Mouse (Mus musculus): ENCODE results near the gene Tmem117.

Tmem117 gene

DNA sequence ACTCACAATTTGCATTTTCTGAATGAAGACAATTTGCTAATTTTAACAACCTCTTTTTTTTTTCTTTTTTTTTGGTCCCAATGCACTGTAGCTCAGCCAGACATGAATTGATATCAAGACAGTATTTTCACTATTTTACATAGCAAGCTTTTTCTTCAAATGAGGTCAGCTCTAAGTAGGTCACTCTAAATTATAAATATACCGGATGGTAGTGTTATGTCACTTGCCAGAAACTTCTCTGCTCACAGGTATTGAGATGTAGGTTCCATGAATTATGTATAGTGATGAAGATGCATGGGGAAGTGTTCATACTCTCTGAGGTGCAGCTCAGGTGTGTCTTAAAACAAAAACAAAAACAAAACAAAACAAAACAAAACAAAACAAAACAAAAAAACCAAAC lies 264.2 kb downstream of the Tmem117 start:
- no peak for DNase-seq (ENCODE audit: low read depth)

DNA sequence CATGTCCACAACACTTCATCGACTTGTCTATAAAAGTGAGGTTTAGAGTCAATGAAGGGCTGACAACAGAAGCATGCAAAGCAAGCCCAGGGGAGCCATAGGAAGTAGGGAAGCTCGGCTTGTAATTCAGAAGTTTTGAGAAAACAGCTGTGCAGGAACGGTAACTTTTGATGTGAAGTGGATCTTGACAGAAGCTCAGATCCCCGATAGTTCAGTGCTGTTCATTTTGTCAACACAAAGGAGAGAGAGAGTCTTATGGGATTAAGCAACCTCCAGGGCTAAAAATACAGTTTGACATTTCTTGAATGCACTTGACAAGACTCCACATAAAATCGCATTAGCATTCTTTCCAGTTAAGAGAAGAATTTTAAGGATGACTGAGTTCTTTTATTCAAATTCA lies 265.1 kb downstream of the Tmem117 start:
- DNase-seq (ENCODE audit: low read depth), result no peak

DNA sequence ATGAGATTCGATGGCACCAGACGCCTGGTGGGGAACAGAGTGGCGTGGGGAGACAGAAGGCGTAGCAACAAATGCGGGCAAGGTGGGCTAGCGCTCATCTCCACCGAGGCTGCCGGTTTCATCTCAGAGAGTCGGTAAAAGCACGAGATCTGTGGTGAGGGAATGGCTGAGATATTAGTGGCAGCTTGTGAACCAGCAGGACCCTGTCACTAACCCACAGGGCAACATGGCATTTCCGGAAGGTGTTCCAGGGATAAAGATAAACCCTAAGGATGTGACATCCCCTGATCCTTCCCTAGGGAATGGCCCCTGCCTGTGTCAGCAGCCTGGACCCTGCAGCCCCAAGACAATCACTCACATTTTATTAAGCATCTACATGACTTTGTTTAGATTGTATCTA lies 266.6 kb downstream of the Tmem117 start:
- no peak for DNase-seq (ENCODE audit: low read depth)

DNA sequence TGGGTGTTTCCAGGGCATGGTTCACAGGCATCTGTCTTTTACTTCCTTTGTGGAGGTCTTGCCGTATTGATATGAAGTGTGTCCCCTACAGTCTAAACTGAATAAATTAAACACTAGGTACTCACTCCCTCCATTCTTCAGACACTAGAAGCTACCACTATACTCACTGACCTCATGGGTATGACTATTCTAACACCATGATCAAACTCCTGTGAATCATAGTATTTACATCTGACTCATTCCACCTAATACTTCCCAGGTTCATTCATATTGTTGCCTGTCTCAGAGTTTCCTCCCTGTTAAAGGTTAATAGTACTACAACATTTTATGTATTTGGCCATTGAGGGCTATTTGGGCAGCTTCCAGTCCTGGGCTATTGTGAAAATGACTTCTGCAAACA lies 274.2 kb downstream of the Tmem117 start:
- DNase-seq (ENCODE audit: low read depth), result no peak

DNA sequence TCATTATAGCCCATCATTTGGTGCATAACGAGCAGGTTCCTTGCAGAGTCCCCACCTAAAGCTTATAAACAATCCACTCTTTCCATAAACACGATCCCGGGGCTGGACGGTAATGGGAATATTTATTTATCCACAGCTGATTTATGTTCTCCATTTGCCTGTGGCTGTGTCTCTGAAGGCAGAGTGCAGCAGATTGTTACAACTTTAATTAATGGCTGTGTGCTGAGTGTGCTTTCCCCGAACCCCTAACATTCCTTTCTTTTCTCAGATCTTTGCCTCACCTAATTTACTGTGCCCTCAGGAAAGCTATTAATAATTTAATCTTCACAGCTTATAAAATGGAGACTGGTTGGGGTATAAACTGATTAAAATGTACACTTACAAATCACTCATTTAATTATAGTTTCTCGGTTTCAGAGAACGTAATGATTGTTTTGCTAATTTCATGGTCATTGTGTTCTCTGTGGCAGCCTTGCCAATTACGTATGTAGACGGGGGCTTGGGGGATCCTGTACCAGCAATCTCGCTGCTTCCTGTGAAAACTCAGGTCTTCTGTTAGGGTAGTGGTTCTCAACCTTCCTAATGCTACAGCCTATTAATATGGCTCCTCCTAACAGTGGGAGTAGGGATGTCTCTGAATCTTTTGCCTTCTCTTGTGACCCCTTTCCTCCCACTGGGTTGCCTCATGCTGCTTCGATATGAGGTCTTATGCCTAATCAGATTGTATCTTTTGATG lies 275.8 kb downstream of the Tmem117 start:
- DNase-seq (ENCODE audit: low read depth), result no peak

DNA sequence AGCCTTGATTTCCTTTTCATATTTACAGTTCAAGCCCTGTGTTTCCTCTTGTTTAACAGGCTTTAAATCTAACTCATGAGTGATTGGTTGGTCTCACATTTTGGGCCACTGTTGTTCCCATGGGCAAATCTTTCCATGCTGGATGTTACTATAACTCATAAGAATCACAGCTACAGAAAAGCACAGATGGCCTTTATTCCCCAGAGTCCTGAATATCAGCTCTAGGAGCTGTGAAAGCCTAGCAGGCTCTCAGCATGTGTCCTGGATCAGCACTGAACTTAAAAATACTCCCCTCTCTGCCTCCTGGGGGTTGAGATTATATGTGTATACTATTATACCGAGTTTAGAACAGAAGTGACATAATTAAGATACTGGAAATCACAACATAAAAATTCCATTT lies 292.6 kb downstream of the Tmem117 start:
- DNase-seq (ENCODE audit: low read depth), result no peak

DNA sequence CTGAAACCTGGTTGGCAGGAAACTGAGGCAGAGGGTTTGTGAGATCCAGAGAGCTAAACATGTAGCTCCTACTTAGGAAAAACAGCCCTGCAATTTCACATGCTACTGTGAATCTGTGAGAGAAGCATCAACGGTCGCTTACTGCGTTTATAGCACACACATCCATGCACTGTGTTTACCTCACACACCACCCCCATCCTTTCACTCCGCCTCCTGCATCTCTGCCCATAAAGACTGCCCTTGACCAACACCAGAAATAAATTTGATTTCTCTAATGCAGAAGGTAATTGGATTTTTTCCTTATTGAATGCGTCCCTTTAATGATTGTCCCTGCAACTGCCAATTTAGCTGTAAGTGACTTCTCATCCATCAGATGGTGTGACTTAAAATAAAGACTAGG lies 299.0 kb downstream of the Tmem117 start:
- DNase-seq (ENCODE audit: low read depth), result no peak

DNA sequence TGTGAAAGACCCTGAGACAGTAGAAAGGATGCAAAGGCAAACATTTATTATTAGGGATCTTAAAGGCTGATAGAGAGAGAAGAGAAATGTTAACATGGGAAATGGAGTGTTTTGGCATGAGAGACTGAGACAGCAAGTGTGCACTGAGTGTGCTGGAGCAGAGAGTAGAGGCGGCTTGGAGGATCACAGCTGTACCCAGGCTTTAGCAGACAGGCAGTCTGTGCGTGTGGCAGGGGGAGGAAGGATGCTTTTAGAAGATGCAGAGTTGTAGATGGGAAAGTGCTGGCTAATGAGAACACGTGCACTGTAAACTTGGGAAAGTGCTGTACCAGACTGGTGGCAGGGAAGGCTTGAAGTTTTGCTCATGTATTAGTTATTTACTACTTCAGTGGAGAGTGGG lies 301.7 kb downstream of the Tmem117 start:
- no peak for DNase-seq (ENCODE audit: low read depth)

DNA sequence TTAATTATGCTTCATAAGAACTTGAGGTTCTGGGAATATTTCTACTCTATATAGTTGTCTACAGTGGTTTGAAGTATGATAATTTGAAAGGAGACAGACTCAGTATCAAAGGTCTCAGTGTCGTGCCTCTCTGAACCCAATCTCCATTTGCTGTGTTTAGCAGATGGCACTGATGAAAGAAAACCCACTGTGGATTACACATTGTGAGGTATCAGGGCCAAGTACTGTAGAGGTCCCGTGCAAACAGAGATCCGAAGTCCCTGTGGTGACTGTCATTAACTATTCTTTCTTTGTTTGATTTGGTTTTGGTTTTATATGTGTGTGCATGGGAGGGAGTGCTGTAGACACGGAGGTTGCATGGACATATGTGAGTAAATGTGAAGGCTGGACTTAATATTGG lies 304.0 kb downstream of the Tmem117 start:
- DNase-seq (ENCODE audit: low read depth), result no peak

DNA sequence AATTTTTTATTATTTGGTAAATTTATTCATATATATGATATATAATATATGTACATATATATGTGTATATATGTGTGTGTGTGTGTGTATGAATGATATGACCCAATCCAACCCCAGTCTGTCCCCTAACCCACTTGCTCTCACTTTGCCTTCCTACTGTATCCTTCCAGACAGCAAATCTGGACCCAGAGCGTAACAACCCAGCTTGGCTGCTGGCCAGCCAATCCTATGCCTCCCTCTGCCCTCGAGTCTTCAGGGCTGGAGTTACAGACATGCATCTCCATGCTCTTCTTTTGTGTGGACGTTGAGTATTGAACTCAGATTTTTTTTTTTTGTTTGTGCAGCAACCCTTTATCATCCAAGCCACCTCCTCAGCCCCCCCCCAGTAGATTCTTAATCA lies 304.4 kb downstream of the Tmem117 start:
- DNase-seq (ENCODE audit: low read depth), result no peak

DNA sequence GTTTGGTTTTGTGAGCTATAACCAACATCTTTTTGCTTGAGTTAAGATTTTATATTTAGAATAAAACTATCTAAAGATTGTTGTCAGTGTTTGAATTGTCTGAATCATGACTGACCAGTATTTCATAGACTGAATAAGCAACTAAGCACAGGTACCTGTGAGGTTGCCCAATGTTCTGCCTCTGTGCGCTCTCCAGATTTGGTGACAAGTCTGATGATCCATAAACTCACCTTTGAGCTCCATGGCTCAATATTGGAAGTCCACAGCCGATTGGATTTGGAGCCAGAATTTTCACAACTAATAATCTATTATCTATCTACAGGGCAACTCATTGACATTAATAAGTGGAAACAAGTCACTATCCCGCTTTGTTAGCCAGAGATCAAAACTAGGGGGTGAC lies 312.9 kb downstream of the Tmem117 start:
- DNase-seq (ENCODE audit: low read depth), result no peak

DNA sequence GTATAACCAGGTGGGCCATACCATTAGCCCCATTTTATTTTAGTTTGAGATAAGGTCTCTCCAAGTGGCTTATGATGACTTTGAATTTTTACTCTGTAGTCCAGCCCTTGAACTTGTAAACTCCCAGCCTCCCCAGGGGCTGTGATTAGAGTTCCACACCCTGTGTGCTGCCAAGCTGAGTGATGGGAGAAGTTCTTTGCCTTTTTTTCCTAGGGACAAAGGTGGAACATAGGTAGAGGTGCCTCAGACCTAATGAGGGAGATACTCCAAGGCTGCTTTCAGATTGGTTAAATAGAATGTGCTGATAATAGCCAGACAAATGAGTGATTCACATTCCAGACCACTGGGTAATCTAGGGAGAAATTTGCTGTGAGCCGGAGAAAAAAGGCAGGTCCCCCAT lies 313.4 kb downstream of the Tmem117 start:
- DNase-seq (ENCODE audit: low read depth), result no peak

DNA sequence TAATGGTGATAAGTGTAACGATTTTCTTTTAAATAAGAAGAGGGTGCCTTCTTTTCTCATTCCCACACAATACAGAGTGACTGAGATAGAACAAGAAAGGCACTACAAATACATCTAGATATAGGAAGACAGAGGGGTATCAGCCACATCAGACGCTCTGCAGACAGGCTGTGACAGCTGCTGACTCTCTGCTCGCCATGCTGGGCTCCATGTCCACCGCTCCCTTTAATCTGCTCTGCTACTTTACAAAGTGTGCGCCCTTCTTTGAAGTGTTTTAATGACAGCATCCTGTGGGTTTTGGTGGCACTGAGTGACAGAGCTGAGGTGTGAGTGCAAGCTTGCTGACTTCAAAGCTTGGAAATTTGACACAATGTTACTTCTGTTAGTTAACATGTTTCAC lies 314.9 kb downstream of the Tmem117 start:
- no peak for DNase-seq (ENCODE audit: low read depth)

DNA sequence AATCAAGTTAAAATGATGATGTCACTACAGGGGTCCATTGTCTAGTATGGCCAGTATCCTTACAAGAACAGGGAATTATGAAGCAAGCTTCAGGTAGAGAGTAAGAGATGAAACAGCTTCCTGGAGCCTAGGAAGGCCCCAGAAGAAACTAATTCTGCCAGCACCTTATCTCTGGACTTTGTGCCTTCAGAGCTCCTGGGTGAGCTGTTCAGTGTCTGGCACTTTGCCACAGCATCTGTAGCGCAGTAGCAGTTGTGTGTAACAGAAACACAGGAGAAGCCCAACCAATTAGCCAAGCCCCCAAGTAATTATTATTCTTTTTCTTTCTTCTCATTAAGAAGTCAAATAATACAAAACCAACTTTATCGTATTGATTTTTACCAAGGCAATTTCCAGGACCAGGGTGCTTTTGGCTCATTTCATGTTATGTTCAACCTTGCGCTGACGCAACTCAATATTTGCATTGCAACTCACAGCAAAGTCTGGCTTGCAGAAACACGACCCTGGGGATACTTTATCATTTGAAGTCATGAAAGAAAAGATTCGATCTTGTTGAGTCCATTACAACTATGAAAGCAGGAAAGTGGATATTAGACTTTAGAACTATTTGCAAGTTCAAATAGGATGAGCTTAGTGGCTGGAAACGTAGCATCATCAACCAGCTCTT lies 322.5 kb downstream of the Tmem117 start:
- DNase-seq (ENCODE audit: low read depth), result no peak

DNA sequence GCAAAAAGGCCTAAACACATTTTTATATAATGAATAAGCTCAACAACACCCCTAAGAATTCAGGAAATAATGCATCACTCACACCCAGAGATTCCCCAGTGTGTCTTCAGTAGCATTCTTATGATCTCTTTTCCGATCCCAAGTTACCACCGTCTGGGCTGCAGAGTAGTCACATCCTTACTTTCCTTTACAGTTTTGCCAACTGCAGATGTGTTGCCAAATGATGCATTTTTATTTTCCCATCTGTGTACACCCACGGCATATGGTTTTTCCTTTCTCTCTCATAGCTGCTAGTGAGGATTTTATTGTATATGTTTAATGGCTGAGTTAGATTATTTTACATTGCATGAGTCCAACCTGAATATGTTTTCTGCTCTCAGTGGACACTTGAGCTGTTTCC lies 327.7 kb downstream of the Tmem117 start:
- DNase-seq (ENCODE audit: low read depth), result no peak

DNA sequence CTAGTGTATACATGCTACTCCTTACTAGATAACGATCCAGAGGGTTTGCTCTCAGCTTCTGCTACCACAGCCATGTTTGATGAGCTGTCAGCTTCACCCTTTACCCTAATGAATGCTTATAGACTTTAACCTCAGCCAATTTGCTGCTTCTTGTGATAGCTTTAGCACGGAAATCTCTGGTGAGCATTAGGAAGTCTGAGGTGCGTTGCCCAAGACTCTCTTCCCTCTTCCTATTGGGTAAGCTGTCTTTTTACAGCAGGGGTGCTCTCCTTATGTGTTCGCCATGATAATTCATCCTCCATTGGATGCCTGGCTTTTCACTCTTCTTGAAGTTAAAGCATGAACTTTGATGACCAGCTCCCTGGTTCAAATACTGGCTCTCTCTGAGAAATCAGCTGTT lies 328.2 kb downstream of the Tmem117 start:
- DNase-seq (ENCODE audit: low read depth), result no peak

DNA sequence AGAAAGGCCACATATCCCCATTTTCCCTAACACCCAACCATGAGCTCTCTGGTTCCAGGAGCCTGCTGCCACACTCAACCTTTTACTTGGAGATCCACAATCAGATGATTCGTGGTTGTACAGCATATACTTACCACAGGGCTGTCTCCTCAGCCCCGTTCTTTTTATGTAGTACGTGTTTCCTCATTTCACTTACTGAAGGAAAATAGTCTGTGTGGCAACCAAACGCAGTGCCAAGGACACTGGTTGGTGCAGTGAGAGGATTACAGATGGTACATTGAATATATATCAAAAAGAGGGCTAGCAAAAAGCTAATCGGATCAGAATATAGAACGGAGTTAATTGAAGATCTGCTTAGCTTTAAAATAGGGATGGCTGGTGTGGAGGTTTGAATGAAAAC lies 338.0 kb downstream of the Tmem117 start:
- DNase-seq (ENCODE audit: low read depth), result no peak

DNA sequence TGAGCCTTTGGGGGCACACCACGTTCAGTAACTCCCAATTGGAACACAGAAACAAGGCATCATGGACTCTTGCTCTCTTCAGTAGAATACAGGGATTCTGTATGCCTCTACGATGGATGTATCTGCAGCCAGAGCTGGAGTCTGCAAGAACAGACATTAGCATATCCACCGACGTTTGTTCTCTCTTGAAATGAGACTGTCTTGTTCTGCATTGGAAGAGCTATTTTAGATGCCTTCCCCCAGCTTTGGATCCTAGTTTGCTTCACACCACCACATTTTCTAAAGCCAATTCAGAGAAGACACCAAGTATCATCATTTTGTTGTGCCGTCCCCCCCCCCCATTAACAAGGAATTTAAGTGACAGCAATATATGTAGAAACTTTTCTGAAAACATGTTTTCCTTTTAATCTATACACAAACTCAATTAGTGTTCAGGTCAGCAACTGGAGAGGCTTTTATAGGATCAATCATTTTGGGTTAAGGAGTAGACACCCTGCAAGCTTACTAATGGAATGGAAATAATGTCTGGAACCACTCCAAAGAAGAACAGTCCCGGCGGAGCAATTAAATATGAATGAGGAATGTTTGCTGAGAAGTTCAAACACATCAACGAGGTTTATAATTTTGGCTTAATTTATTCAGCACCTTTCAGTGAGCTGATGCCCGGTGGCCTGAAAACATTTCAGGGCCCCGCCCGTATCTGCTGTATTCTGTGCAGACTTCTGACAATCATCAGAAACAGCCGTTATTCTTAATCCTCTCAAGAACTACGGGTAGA lies 339.6 kb downstream of the Tmem117 start:
- DNase-seq (ENCODE audit: low read depth), result no peak

DNA sequence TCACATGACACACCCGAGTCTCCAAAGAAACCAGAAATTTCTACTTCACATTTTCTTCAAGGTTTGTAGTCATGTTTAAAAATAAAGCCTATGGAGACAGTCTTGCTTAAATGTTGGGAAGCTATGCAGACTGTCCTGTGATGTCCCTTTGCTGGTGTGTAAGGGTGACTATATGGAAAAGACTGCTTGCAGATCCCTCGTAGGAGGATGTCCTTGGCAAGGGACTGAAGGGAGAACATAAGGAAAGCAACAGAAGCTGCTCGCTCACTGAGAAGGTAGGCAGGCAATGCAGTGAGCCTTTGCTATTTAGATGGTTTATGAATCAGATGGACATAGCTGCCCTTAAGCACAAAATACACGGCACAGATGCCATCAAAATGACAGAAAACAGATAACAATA lies 352.8 kb downstream of the Tmem117 start:
- DNase-seq (ENCODE audit: low read depth), result no peak

DNA sequence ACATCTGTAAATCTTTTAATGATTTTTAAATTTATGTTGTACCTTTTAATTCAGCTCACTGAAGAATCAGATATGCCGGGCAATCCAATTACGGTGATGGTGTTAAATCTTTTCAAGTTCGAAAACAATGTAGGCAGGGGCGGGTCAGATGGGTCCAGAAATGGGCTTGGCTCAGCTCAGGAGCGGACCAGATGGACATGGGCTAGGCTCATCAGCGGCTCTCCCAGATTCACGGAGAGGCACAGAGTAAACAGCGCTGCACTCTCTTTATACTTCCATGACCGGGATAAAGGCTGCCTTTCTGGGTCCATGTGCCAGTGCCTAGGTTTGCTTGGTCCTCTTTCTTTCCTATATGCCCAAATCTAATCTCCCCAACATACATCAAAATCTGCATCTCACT lies 366.3 kb downstream of the Tmem117 start:
- DNase-seq (ENCODE audit: low read depth), result no peak

DNA sequence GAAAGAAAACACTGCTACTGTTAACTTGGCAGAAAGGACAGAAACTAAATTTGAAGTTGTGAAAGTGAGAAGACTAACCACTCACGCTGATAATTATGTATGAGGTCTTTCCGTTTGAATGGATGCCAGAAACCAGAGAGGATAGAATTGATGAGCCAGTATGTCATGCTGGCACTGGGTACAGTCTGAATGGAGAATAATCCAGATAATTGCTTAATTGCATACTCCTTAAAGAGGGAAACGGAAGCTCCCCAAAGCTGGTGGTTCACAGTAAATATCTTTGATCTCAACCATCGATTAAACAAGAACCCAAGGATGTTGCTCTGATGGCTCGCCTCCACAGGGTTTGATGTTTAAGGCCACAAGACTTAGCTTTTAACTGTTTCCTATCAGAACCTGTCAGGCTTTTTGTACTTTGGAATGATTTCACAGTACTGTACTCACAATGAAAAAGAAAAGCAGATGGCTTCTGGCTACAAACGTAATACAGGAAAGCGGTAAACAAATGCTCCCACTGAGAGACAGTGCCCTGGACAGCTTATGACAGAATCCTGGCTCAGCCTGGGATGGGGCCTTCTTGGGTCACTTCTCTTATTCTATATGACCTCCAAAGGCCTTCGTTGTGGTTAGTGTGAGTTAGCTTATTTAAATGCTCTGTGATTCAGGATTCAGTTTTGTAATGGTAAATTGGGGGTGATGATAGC lies 376.2 kb downstream of the Tmem117 start:
- DNase-seq (ENCODE audit: low read depth), result no peak

DNA sequence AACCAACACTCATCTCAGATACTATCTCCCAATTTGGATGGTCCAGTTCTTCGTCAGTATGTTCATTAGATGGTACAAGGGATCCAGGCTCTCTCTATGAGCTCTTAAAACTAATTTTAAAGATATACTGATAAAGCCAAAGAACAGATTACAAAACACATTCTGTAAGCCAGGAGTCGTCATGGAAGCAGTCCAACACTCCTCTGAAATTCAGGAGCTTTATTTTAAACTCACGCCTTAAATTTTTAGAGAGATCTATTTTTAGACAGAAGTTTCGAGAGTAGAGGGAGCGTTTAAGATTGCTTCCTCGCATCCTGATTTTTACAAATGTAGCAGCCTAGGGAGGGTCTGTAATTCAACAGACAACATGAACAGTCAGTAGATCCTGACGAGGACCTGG lies 393.2 kb downstream of the Tmem117 start:
- DNase-seq (ENCODE audit: low read depth), result no peak

DNA sequence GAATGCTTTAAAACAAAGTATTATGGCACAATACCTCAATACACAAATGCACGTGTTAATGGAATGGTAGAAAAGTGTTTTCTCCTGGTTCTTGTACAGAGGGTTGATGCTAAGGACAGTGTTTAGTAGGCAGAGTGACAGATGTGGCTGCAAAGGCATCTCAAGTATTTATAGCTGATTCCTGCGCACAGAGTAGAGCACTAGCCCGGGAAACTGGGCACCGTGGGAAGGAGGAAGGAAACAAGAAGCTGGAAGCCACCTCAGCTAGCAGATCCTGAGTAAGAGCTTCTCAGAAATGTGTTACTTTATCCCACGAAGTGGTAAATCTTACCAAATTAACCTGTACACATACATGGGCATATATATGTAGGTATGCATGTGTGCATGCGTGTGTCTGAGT lies 395.4 kb downstream of the Tmem117 start:
- DNase-seq (ENCODE audit: low read depth), result no peak

All from c-Kit-positive CD71-positive TER-119-negative erythroid progenitor cells, embryonic 14.5 days (primary cell).